Mouse (Mus musculus): ENCODE results near the gene Pdlim7. TPM values are rescaled to one million over a fixed set of nuclear protein-coding genes. Genes with fewer than 3 reads are reported as not detected.

Gene Pdlim7
- polyA plus RNA-seq, 1 experiment from 2014 or later, result 199 TPM

DNA sequence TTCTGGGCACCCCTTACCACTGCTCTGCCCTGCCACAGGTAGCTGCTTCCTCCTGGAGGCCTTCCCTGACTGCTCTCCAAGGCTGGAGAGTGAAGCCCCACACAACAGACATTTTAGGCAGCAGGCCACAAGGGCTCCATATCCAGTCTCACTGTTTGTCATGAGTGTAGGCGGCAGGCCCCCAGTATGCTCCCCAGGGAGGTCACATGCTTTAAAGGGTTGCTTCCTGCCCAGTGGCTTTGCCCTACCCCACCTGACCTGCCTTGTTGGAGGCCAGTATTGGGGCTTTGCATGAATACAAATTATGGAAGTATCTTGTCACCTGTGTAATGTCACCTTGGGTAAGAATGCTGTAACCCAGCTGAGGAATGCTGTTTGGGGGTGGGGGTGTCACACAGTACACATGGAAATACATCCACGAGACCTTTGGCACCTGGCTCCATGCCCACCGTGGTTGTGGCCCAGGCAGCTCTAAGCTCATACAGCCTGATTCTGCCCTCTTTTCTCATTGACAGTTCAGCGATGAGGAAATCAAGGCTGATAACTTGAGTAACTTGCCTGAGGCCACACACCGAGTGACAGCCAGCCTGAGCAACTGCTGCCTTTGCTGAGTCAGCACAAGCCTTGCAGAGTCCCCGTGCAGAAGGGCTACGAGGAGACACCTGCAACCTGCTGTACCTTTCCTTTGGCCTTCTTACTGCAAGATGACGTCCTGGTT, 15.9 kb upstream of the Pdlim7 start, which contains the start of gene Dok3:
TSS of gene Dok3 (minus strand) at position 99 of the 718 bp plus-strand sequence.
- no peak for ATAC-seq (ENCODE audit: insufficient read depth)
- DNase-seq, result no peak
- Histone ChIP-seq H3K36me3 (ENCODE audit: insufficient read depth) (peaks cover 51% of the 10 kb centered on the region), H3K27me3 (ENCODE audit: insufficient read depth, low read length) (no peaks in the 10 kb centered on the region), H3K4me1 (ENCODE audit: insufficient read depth) (no peaks in the 10 kb centered on the region), H3K4me3 (ENCODE audit: low read depth, low read length) (no peak within 1 kb of the TSS), H3K9me3 (ENCODE audit: low read depth, low read length) (no peaks in the 10 kb centered on the region), H3K27ac (ENCODE audit: low read depth) (no peak within 1 kb of the TSS), H3K9ac (no peak within 1 kb of the TSS), H3K4me2 (no peak within 1 kb of the TSS)
- no peak for TF ChIP-seq CTCF (IDR thresholded peaks at IDR 0.05; ENCODE audit: low read depth)
- 76% methylated on average over 8 of the region's 8 CpGs for WGBS

DNA sequence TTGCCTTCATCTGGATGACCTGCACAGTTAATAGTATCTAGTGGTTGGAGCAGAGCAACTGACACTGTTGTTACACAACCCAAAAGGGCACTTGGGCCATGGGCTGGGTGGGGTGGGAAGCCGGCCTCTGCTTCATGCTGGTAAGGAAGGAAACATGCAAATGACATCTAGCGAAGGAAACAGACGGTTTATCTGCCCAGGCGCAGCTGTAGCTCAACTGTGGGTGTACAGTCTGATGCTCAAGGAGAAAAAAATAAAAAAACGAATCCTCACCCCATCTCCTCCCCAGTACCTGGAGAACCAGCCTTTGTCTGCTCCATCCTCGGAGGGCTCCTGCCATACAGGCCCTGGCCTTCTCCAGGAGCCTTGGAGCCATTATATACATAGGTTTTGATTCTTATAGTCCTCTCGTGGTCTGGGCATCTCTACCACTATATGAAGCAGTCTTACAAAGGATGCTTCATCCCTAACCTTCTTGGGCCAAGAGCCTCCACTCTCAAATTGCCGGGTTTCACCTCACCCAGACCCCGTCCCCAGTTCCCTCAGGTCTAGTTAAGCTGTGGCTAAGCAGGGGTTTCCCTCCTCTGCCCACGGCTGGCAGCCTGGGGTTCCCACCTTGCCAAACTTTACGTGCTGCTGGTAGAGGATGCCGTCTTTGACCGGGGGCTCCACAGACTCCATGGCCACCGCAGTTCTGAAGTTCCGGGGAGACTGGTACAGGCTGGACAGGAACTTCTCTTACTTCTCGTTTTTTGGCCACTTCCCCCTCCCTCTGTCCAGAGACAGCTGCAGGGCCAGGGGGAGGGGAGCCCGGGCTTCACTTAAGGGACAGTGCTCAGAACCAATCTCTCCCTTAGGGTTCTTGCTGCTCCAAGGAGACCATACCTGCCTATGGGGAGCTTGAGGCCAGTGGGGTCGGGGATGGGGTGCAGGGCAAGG, 14.6 kb upstream of the Pdlim7 start:
- no peak for DNase-seq
- peaks cover 38% of the 10 kb centered on the region for H3K36me3 ChIP-seq (ENCODE audit: insufficient read depth)

DNA sequence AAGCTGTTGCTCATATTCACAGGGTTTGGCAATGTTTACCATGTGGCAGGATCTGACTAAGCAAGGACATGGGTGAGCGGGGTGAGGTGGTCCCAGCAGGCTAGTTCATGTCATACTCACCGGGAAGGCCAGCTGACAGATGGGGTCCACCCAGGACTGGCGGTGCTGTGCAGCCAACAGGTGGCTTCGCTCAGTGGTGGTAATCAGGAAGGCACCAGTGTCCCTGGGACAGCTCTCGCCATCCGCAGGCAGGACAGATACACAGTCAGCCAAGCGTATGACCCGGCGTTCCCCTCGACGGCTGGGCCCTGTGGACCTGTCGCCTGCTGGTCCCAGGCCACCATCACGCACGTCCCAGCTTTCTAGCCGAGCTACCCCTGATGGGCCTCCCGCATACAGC, 13.7 kb upstream of the Pdlim7 start:
- TF ChIP-seq CTCF (IDR thresholded peaks at IDR 0.05; ENCODE audit: low read depth), result no peak
- Histone ChIP-seq H3K27ac (ENCODE audit: low read depth) (no peak overlapping the region), H3K4me2 (no peak overlapping the region), H3K9ac (no peak overlapping the region), H3K4me1 (ENCODE audit: insufficient read depth) (no peaks in the 10 kb centered on the region), H3K27me3 (ENCODE audit: insufficient read depth, low read length) (no peaks in the 10 kb centered on the region), H3K36me3 (ENCODE audit: insufficient read depth) (peaks cover 30% of the 10 kb centered on the region), H3K9me3 (ENCODE audit: low read depth, low read length) (no peaks in the 10 kb centered on the region), H3K4me3 (ENCODE audit: low read depth, low read length) (no peak overlapping the region)
- DNase-seq (no peak), ATAC-seq (ENCODE audit: insufficient read depth) (no peak)
- WGBS, result 70% methylated on average over 16 of the region's 16 CpGs

More for the DNA sequence above, 14.6 kb upstream of the Pdlim7 start:
- no peak overlapping the region for H3K4me2 ChIP-seq
- no peak overlapping the region for H3K9ac ChIP-seq
- WGBS, result 75% methylated on average over 18 of the region's 18 CpGs
- H3K9me3 ChIP-seq (ENCODE audit: low read depth, low read length), result no peaks in the 10 kb centered on the region
- H3K27ac ChIP-seq (ENCODE audit: low read depth), result no peak overlapping the region
- no peaks in the 10 kb centered on the region for H3K4me1 ChIP-seq (ENCODE audit: insufficient read depth)
- TF ChIP-seq CTCF (IDR thresholded peaks at IDR 0.05; ENCODE audit: low read depth), result no peak
- no peak for ATAC-seq (ENCODE audit: insufficient read depth)
- no peak overlapping the region for H3K4me3 ChIP-seq (ENCODE audit: low read depth, low read length)
- H3K27me3 ChIP-seq (ENCODE audit: insufficient read depth, low read length), result no peaks in the 10 kb centered on the region

DNA sequence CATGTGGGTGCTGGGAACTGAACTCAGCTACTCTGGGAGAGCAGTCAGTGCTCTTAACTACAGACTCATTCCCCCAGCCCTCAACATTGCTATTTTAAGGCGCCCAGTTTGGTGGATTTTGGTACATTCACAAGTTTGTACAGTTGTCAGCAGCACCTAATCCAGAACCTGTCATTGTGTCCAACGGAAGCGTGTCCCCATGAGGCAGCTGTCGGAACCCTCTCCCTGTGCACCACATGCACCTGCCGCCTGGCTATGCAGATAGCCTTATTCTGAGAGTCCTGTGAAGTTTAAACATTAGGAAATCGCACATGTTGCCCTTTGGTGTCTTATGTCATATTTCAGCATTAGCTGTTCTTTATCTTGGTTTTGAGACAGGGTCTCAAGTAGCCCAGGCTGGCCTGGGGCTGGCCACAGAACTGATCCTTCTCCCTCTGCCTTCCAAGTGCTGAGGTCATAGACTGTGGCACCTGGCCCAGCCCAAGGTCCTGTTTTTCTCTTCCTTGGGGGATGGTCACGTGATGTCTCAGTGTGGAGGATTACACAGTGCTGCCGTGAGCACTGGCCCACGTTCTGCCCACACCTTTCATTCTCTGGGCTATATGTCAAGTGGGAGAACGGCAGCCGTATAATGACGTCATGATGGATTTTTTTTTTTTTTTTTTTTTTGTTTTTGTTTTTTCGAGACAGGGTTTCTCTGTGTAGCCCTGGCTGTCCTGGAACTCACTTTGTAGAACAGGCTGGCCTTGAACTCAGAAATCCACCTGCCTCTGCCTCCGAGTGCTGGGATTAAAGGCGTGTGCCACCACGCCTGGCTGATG, 12.5 kb upstream of the Pdlim7 start:
- Histone ChIP-seq H3K36me3 (ENCODE audit: insufficient read depth) (peaks cover 18% of the 10 kb centered on the region), H3K9me3 (ENCODE audit: low read depth, low read length) (no peaks in the 10 kb centered on the region), H3K27me3 (ENCODE audit: insufficient read depth, low read length) (no peaks in the 10 kb centered on the region), H3K27ac (ENCODE audit: low read depth) (no peak overlapping the region), H3K9ac (no peak overlapping the region), H3K4me1 (ENCODE audit: insufficient read depth) (no peaks in the 10 kb centered on the region), H3K4me2 (no peak overlapping the region), H3K4me3 (ENCODE audit: low read depth, low read length) (no peak overlapping the region)
- ATAC-seq (ENCODE audit: insufficient read depth) (no peak), DNase-seq (no peak)
- WGBS, result 66% methylated on average over 16 of the region's 16 CpGs
- TF ChIP-seq CTCF (IDR thresholded peaks at IDR 0.05; ENCODE audit: low read depth), result no peak

DNA sequence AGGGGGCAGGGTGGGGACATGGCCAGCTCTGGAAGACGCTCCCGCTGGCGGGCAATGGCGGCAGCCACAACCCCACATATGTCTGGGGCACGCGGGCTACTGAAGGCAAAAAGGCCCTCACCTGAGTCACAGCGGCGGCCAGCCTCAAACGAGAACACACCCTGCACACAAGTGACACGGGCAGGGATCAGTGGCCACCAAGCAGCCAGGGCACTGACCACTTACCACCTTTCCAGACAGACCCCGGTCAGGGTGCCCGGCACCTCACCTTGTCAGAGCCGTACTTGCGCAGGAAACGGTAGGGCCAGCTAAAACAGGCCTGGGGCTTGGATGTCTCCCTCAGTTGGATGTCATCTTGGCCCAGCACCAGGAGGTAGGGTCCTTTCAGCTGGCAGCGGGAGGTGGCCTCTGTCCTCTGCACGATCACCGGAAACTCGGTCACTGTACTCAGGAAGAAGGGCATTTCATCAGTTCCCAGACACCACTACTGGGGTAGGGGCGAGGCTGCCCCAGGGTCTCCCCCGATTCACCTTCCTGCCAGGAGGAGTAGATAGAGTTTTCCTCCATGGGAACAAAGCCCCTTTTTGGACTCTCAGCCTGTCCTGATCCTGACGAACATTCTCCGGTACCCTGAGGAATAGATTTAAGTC, 10.6 kb upstream of the Pdlim7 start:
- DNase-seq (no peak), ATAC-seq (ENCODE audit: insufficient read depth) (no peak)
- no peaks in the 10 kb centered on the region for H3K9me3 ChIP-seq (ENCODE audit: low read depth, low read length)
- no peak for TF ChIP-seq CTCF (IDR thresholded peaks at IDR 0.05; ENCODE audit: low read depth)
- WGBS, result 89% methylated on average over 23 of the region's 23 CpGs
- H3K27me3 ChIP-seq (ENCODE audit: insufficient read depth, low read length), result no peaks in the 10 kb centered on the region
- H3K4me1 ChIP-seq (ENCODE audit: insufficient read depth), result no peaks in the 10 kb centered on the region
- no peak overlapping the region for H3K4me2 ChIP-seq
- no peak overlapping the region for H3K9ac ChIP-seq
- H3K36me3 ChIP-seq (ENCODE audit: insufficient read depth), result 0 out of 2 replicates have a peak, but pooled peaks cover under 1% of the 10 kb centered on the region
- H3K27ac ChIP-seq (ENCODE audit: low read depth), result no peak overlapping the region
- H3K4me3 ChIP-seq (ENCODE audit: low read depth, low read length), result no peak overlapping the region

DNA sequence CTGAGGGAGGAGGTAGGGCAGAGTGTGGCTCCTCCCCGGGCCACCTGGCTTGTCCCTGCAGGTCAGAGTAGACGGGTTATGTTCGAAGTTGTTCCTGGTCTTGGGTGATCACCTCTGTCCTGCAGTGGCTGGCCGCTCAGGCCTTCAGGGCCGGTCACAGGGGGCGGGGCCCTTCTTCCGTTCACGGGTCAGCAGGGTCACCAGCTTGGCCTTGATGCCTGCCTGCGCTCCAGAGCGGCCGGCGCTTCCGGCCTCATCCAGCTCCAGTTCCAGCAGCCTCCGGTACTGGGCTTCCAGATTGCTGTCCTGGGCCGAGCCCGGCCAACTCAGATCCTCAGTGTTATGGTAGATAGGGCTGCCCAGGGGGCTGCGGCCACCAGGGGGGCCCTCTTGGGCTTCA, 9.8 kb upstream of the Pdlim7 start:
- Histone ChIP-seq H3K27ac (ENCODE audit: low read depth) (no peak overlapping the region), H3K36me3 (ENCODE audit: insufficient read depth) (no peaks in the 10 kb centered on the region), H3K9me3 (ENCODE audit: low read depth, low read length) (no peaks in the 10 kb centered on the region), H3K9ac (no peak overlapping the region), H3K4me3 (ENCODE audit: low read depth, low read length) (no peak overlapping the region), H3K4me1 (ENCODE audit: insufficient read depth) (no peaks in the 10 kb centered on the region), H3K27me3 (ENCODE audit: insufficient read depth, low read length) (no peaks in the 10 kb centered on the region), H3K4me2 (no peak overlapping the region)
- DNase-seq (no peak), ATAC-seq (ENCODE audit: insufficient read depth) (0 out of 2 replicates have a peak, but pooled peaks have one; percentile 12)
- WGBS, result 55% methylated on average over 17 of the region's 17 CpGs
- TF ChIP-seq CTCF (IDR thresholded peaks at IDR 0.05; ENCODE audit: low read depth), result no peak
